Mouse (Mus musculus): Measurements from ENCODE around the gene Ppy. TPM values are rescaled to one million over a fixed set of nuclear protein-coding genes. Genes with fewer than 3 reads are reported as not detected.

Gene Ppy
- polyA plus RNA-seq, 1 experiment: not detected

DNA sequence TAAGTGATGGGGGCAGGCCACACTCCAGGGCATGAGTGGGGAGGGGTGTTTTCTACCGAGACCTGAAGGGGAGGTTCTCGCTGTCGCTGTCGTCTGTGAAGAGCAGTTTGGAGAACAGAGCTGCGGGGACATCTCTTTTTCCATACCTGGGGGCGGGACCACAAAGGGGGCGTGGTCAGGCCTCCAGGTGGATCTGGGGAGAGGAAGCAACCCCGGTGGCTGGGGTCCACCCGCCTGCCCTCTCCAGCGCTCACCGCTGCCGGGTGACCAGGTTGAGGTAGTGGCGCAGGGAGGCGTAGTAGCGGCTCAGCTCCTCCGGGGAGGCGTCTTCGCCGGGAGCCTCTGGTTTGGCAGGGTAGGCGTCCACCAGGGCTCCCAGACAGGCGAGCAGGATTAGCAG lies 5.8 kb upstream of the Ppy start:
- Histone ChIP-seq H3K4me3 (ENCODE audit: insufficient read depth, low read depth, low read length) (no peak overlapping the region), H3K4me1 (ENCODE audit: control insufficient read depth, insufficient read depth, insufficient read length, low read length) (no peaks in the 10 kb centered on the region), H3K27ac (replicated peaks; ENCODE audit: low read depth, low read length) (no peak overlapping the region)

DNA sequence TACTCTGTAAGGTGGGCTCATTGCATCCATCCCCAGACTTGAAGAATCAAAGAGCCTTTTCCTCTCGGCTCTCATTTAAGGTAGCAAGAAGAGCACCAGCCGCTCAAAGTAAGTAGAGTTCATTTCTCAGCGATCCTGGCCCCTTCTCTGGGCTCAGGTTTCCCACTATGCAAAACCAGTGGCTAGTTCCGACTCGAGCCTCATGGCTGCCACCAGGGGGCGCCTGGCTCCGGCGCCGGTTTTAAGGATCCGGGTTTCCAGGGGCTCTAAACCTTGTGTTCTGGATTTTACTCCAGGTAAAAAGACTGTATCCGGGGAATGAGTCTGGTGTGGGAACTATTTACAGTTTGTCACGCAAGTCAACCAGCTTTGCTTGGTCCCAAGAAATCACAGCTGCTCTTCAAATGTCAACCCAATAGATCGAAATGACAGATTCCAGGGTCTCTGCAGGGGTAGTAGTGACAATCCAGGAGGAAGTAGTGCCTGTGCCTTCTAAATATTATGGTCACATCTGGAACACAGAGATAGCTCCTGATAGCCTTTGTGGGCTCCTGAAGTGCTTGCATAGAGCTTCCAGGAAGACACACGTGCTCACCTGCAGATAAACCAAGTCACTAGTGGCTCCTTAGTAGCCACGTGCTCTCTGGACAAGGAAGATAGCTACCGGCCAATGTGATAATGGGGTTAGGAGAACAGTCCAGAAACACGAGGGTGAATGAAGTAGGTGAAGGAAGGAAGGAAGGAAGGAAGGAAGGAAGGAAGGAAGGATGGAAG lies 1.6 kb upstream of the Ppy start:
- H3K4me3 ChIP-seq (ENCODE audit: insufficient read depth, low read depth, low read length): no peak overlapping the region
- no peaks in the 10 kb centered on the region for H3K4me1 ChIP-seq (ENCODE audit: control insufficient read depth, insufficient read depth, insufficient read length, low read length)
- no peak overlapping the region for H3K27ac ChIP-seq (replicated peaks; ENCODE audit: low read depth, low read length)

DNA sequence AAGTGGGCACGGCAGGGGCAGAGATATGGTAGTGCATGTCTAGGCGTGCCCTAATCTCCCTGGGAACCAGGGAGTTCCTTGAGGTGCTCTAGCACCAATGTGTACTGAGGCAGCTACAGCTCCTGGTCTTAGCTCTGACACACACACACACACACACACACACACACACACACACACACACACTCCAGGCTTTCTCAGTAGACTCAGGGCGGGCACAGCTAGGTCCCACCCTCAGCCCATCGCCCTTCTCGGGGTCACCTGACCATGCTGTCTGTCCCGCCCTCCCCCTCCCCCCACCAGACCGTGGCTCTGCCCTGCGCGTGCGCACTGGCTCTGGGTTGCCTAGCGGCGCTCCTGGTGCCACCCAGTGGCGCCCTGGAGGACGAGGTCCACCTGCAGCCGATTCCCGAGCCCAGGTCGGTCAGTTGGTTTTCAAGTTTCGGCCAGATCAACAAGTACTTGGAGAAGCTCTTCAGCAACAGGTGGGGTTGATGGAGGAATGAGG lies 4.2 kb downstream of the Ppy start:
- Histone ChIP-seq H3K4me3 (ENCODE audit: insufficient read depth, low read depth, low read length) (peak overlapping the region; percentile 38), H3K27ac (replicated peaks; ENCODE audit: low read depth, low read length) (no peak overlapping the region), H3K4me1 (ENCODE audit: control insufficient read depth, insufficient read depth, insufficient read length, low read length) (no peaks in the 10 kb centered on the region)

DNA sequence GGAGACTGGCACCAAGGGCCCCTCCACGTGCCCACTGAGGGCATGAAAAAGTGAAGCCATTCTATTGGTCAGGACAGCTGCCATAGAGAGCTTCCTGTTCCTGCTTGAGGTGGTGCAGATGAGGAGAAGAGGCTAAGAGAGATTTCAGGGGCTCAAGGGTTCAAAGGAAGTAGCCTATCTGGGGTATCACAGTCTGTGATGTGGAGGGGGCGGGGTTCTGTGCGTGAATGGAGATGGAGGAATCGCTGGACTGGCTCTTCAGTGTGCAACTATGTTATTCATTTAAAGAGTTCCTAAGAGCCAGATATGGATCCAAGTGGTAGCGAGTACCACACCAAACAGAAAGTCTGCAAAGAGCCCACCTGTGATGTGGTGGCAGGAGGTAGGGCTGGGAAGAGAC lies 4.7 kb downstream of the Ppy start:
- Histone ChIP-seq H3K4me3 (ENCODE audit: insufficient read depth, low read depth, low read length) (no peak overlapping the region), H3K4me1 (ENCODE audit: control insufficient read depth, insufficient read depth, insufficient read length, low read length) (no peaks in the 10 kb centered on the region), H3K27ac (replicated peaks; ENCODE audit: low read depth, low read length) (no peak overlapping the region)

DNA sequence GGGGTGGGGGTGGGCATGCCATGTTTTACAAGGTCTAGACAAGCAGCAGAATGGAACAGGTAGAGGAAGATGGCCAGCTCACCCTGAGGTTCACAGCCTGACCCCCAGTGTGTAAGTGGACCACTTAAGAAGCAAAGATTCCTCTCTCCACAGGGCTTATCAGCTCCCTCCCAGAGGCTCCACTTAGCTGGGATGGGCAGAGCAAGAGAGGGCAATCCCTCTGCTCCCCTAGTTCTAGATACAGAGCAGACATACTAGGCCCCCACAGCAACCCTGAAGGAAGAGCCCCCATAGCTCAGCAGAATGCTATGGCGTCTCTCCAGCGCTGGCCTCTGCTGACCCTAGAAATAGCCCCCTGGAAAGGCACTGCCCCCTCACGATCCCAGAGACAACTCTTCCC lies 5.4 kb downstream of the Ppy start:
- H3K27ac ChIP-seq (replicated peaks; ENCODE audit: low read depth, low read length): no peak overlapping the region
- H3K4me1 ChIP-seq (ENCODE audit: control insufficient read depth, insufficient read depth, insufficient read length, low read length): no peaks in the 10 kb centered on the region
- H3K4me3 ChIP-seq (ENCODE audit: insufficient read depth, low read depth, low read length): no peak overlapping the region

DNA sequence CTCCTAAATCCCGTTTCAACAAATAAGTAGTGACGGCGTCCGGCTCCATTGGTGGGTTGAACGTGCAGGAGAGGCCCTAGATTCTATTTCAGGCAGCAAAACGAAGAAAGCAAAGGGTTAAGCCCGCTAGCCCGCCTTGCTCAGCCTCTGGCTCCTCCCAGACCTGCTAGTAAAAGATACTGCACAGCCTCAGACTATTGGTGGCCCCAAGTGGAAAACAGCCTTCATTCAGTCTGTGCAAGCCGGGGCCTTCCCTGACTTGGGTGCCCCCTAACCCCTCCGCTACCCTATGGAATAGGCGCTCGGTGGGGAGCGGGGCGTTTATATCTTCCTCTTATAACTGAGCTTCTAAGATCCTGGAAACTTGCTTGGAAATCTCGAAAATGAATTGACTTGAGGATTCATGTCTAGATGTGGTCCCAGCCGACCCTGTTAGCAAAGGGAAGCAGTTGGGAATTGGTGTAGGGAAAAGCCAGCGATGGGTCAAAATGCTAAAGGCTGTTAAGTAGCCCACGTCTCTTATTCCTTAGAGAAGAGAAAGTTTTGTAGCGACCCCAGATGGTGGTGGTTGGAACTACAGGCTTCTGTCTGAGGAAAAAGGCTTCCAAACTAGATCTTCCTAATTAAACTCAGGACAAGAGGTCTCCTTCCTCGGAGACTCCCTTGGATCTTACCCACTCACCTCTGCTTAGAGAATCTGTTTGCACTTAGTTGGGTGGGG lies 11.9 kb downstream of the Ppy start:
- peak overlapping the region; percentile 77 for H3K4me3 ChIP-seq (ENCODE audit: insufficient read depth, low read depth, low read length)
- no peaks in the 10 kb centered on the region for H3K4me1 ChIP-seq (ENCODE audit: control insufficient read depth, insufficient read depth, insufficient read length, low read length)
- no peak overlapping the region for H3K27ac ChIP-seq (replicated peaks; ENCODE audit: low read depth, low read length)

DNA sequence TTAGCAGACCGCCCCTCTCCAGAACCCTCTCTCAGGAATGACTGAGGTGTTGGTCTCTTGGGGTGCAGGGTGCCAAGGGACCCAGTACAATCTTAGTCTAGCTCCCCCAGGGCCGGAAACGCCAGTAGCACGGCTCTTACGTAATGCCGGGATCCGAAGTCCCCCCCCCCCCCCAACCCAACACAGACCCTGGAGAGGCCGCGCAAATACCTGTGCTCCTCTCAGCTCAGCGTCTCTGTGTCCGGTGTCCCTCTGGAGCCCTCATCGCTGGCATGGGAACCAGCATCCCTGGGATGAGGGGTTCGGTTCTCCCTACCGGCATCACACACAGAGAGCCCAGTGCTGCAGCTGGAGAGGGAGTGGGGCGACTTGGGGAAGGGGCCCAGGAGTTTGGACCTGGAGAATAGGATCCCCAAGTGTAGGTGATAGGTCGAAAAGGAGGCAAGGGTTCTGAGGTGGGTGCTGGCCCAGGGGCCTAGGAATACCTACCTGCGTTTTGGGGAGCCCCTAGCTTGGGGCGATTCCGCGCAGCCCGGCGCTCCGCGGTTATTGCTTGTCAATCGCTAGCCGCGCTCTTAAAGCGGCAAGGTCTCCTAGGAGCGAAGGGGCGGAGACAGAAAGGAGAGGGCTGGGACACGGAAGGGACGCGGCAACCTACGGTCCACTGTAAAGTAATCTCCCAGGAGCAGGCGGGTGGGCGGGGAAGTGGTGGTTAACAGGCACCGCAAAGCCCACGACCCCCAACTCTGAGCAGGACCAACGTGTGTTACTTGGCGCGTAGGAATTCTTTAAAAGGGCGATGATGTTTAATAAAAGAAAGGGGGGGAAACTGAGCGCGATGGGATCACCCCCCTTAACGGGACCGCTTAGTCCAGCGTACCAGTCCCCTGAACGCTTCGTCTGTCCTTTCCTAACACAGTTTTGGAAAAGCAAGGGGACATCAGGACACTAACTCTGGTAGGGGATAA lies 12.9 kb downstream of the Ppy start, which contains the start of gene Mpp2:
Gene Mpp2, minus strand, starts transcription at position 585 of the 968 bp plus-strand sequence.
- Histone ChIP-seq H3K4me3 (ENCODE audit: insufficient read depth, low read depth, low read length) (peak within 1 kb of the TSS; percentile 77), H3K27ac (replicated peaks; ENCODE audit: low read depth, low read length) (peak within 1 kb of the TSS; percentile 66), H3K4me1 (ENCODE audit: control insufficient read depth, insufficient read depth, insufficient read length, low read length) (no peaks in the 10 kb centered on the region)

DNA sequence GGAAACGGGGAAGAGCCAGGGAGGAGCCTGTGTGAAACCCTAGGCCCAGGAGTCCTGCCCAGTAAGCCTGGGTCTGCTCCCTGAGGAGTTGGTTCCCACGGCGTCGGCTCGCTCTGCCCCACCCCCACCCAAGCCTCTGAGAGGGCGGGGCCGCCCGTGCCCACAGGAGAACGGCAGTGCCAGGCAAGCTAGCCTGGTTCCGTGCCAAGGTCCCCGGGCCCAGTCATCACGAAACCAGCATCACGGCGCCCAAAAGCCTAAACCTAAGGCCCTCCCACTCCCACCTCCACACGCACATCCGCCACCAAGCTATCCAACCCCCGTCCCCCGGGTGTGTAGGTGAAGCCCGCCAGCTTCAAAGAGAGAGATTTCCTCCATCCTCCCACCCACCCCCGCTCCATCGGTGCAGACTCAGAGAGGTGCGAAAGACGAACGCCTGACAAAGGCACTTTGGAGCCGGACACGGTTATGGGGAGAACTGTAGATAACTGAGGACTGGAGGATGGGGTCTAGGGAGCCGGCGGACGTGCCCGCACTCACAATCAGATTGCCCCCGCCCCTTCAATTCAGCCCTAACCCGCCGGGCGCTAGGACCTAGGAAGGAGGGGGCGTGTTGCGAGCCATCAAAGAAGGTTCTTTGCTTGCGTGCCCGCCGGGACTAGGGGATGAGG lies 13.9 kb downstream of the Ppy start:
- peak overlapping the region; percentile 18; the same call in 1 of the 2 replicates for H3K27ac ChIP-seq (replicated peaks; ENCODE audit: low read depth, low read length)
- no peaks in the 10 kb centered on the region for H3K4me1 ChIP-seq (ENCODE audit: control insufficient read depth, insufficient read depth, insufficient read length, low read length)
- peak overlapping the region; percentile 77 for H3K4me3 ChIP-seq (ENCODE audit: insufficient read depth, low read depth, low read length)

DNA sequence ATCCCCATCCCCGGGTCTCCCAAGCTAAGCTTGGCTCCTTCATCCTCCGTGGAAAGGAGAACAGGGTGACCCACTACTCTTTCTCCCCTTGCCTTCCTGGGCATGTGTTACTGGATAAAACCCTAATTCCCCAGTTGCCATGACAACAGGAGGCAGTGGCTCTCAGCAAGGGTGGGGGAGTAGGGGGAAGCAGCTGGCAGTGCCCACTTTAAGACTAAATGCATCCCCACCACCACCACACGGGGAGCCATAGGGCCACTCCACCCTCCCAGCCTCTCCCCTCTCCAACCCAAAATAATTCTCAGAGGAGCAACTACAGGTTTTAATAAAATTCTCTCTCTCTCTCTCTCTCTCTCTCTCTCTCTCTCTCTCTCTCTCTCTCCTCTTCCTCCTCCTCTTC lies 14.8 kb downstream of the Ppy start:
- H3K4me3 ChIP-seq (ENCODE audit: insufficient read depth, low read depth, low read length): 0 out of 2 replicates have a peak overlapping the region, but pooled peaks have one; percentile 77

DNA sequence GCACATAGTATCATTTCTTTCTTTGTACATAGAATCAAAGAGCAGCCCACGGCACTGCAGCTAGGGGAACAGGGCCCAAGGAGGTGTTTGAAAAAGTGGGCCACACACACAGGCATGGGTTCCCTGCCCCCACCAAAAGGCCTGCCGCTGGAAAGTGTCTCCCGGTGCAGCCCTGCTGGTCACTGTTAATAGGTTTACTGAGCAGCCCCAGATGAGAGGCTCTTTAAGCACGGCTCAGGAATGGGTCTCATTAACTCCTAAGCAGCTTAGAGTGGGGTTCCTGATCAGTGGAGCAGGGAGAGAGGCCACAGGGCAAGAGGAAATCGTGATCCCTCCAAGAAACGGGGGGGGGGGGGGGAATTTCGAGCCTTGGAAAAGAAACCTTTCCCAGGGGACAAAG lies 17.0 kb downstream of the Ppy start:
- H3K4me1 ChIP-seq (ENCODE audit: control insufficient read depth, insufficient read depth, insufficient read length, low read length): no peaks in the 10 kb centered on the region
- no peak overlapping the region for H3K27ac ChIP-seq (replicated peaks; ENCODE audit: low read depth, low read length)
- no peak overlapping the region for H3K4me3 ChIP-seq (ENCODE audit: insufficient read depth, low read depth, low read length)

More for the DNA sequence above, 14.8 kb downstream of the Ppy start:
- H3K27ac ChIP-seq (replicated peaks; ENCODE audit: low read depth, low read length): no peak overlapping the region
- H3K4me1 ChIP-seq (ENCODE audit: control insufficient read depth, insufficient read depth, insufficient read length, low read length): no peaks in the 10 kb centered on the region

DNA sequence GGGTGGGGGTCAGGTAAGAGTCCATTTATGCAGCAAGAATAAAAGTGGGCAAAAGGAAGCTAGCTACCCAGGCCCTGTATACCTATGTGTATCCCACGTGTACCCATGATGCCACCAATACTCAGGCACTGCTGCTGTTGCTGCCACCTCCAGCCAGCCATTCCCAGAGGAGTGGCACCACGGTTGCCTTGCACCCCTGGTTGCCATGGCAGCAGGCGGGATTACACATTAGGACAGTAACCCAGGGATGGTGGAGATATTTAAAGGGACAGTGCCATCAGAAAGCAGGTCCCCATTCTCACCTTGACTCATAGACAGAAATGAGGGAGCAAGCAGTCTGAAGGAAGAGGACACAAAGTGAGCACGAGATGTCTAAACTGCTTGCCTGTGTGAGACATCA lies 17.9 kb downstream of the Ppy start:
- no peak overlapping the region for H3K4me3 ChIP-seq (ENCODE audit: insufficient read depth, low read depth, low read length)
- H3K27ac ChIP-seq (replicated peaks; ENCODE audit: low read depth, low read length): no peak overlapping the region
- H3K4me1 ChIP-seq (ENCODE audit: control insufficient read depth, insufficient read depth, insufficient read length, low read length): no peaks in the 10 kb centered on the region

DNA sequence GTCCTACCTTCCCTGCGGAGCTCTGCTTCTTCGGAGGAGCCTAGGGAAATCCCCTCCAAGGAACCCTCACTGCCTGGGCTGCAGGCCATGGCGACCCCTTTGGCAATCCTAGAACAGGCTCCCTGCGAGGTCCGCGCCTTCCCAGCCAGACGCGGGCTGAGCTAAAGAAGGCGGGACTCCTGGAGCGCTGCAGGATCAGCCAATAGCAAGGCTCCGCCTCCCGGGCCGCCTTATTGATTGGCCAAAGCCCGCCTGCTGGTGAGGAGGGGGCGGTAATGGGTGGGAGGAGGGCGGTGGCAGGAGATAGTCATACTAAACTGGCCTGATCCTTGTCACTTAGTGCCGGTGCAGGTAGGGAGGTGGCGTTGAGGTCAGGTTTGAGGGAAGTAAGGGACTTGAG lies 18.8 kb downstream of the Ppy start:
- H3K4me3 ChIP-seq (ENCODE audit: insufficient read depth, low read depth, low read length): no peak overlapping the region
- no peak overlapping the region for H3K27ac ChIP-seq (replicated peaks; ENCODE audit: low read depth, low read length)
- no peaks in the 10 kb centered on the region for H3K4me1 ChIP-seq (ENCODE audit: control insufficient read depth, insufficient read depth, insufficient read length, low read length)

DNA sequence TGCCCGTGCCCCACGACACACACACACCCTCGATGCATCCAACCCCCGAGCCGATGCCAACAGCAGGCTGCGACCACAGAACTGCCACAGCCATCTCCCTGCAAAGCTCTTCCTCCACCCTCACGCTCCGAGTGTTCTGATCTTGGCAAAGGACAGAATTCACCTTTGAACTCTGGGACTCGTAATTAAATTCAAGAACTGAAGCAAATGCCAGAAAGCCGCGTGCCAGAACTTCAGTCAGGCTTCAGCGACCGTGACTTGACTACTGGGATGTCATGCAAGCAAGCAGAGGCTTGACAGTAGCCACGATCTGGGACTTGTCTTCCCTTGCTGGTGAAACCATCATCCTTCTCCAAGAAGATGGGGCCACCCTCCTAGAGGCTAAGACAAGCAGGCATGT lies 27.4 kb downstream of the Ppy start:
- H3K4me1 ChIP-seq (ENCODE audit: control insufficient read depth, insufficient read depth, insufficient read length, low read length): no peaks in the 10 kb centered on the region
- H3K27ac ChIP-seq (replicated peaks; ENCODE audit: low read depth, low read length): no peak overlapping the region
- H3K4me3 ChIP-seq (ENCODE audit: insufficient read depth, low read depth, low read length): no peak overlapping the region

DNA sequence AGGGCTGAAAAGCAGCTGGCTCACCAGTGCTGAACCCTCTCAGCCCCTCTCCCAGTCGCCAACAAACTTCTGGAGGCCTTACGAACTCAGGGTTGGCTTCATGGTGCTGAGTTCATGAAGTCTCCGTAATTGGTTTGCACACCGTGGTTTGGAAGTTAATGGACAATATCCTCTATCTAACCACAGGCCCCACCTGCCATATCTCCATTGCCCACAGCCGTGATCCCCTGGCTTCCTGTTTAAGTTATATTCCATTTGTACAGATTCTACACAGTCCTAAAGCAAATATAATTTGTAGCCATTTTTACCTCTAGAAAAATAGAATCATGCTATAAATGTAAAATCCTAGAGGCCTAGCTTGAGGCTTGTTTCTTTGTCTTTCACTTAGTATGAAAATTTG lies 28.4 kb downstream of the Ppy start:
- no peaks in the 10 kb centered on the region for H3K4me1 ChIP-seq (ENCODE audit: control insufficient read depth, insufficient read depth, insufficient read length, low read length)
- H3K4me3 ChIP-seq (ENCODE audit: insufficient read depth, low read depth, low read length): no peak overlapping the region
- no peak overlapping the region for H3K27ac ChIP-seq (replicated peaks; ENCODE audit: low read depth, low read length)

Data from brown adipose tissue, adult 24 weeks (tissue).